In the genomic region with DNA sequence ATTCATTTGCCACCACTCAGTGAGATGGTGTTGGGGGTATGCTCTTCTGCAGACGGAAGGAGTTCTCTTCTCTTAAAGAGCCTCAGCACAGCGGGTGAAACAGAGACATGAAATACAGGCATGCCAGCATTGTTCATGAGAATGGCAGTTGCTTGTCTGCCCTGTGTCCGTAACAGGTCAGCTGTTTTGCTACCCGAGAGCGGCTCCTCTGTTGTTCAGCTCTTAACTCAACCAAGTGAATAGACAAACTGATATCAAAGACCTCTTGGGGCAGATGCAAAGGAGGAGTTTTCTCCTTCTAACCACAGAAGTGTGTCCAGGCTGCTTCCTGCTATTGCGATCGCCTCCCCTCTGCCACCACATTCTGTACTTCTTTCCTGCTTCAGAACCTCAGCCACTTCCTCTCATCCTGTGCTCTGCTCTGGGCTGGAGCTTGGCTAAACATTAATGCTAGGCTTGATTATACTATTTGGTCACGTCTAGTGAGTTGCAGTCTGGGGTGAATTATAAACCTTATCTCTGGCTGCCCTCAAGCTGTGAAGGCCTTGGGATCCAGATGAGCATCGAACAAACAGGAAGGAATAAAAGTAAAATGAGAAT, we compare ENCODE assay signal across 15 mouse cellular contexts.
DNase-seq lines count a peak whose midpoint lies in the region; ATAC-seq lines count a peak whose summit lies in the region.
"Had no signal": no experiment of that assay in that cellular context is flagged by ENCODE, and none has a peak within 500 bp of the region (broad histone marks: within the 10 kb centered on the region; RNA-seq: fewer than 3 reads in every experiment).

No protein-coding gene starts in this region.

- no peak overlapping the region for H3K4me2 ChIP-seq in kidney, embryonic 14.5 days (replicated peaks; ENCODE audit: low read depth, low read length)
- H3K4me2 ChIP-seq: midbrain, embryonic 11.5 days had no signal

- H3K9ac ChIP-seq in kidney, embryonic 14.5 days (ENCODE audit: low read depth, low read length), result no peak overlapping the region

- H3K9me3 ChIP-seq in kidney, embryonic 14.5 days (ENCODE audit: control insufficient read depth, low read length), result no peaks in the 10 kb centered on the region
- no peaks in the 10 kb centered on the region for H3K9me3 ChIP-seq in megakaryocyte, embryonic 14.5 days
- H3K9me3 ChIP-seq: embryonic facial prominence, embryonic 10.5 days had no signal

- no peaks in the 10 kb centered on the region for H3K36me3 ChIP-seq in kidney, embryonic 14.5 days (ENCODE audit: control insufficient read depth, insufficient read depth, low read length)
- no peaks in the 10 kb centered on the region for H3K36me3 ChIP-seq in megakaryocyte, embryonic 14.5 days (replicated peaks; ENCODE audit: low read length)
- H3K36me3 ChIP-seq: embryonic facial prominence, embryonic 10.5 days had no signal

- WGBS in kidney, embryonic 14.5 days, result 31% methylated on average over 9 of the region's 9 CpGs

- H3K27ac ChIP-seq in kidney, embryonic 14.5 days (ENCODE audit: low read depth, low read length), result peak overlapping the region; percentile 62
- H3K27ac ChIP-seq: embryonic facial prominence, embryonic 10.5 days had no signal

- peaks cover 7% of the 10 kb centered on the region; the same call in 1 of the 2 replicates for H3K4me1 ChIP-seq in kidney, embryonic 14.5 days (ENCODE audit: control insufficient read depth, insufficient read depth, low read length)
- peaks cover 18% of the 10 kb centered on the region for H3K4me1 ChIP-seq in megakaryocyte, embryonic 14.5 days

- peak; percentile 91 for ATAC-seq in granulocyte monocyte progenitor cell, adult 5-6 weeks (replicated peaks; ENCODE audit: poor library complexity, severe bottlenecking)
- ATAC-seq in kidney, embryonic 14.5 days (ENCODE audit: low FRiP score, low TSS enrichment), result peak; percentile 72; the same call in 1 of the 2 replicates
- no peak for ATAC-seq in erythroid progenitor cell, adult 5-6 weeks (replicated peaks; ENCODE audit: low FRiP score, poor library complexity, severe bottlenecking)
- ATAC-seq: hindbrain, embryonic 16.5 days had no signal

- 0 out of 2 replicates have a peak, but pooled peaks cover 2% of the 10 kb centered on the region for H3K27me3 ChIP-seq in kidney, embryonic 14.5 days (ENCODE audit: control insufficient read depth, insufficient read depth, low read length)
- peaks cover 66% of the 10 kb centered on the region for H3K27me3 ChIP-seq in megakaryocyte, embryonic 14.5 days (replicated peaks)

- H3K4me3 ChIP-seq in kidney, embryonic 14.5 days (ENCODE audit: low read length), result no peak overlapping the region
- peak overlapping the region; percentile 71 for H3K4me3 ChIP-seq in megakaryocyte, embryonic 14.5 days (replicated peaks)
- H3K4me3 ChIP-seq: embryonic facial prominence, embryonic 10.5 days had no signal

- peak; percentile 36 for DNase-seq in kidney, adult 11 months
- DNase-seq in kidney, postnatal 10 days, result no peak
- no peak for DNase-seq in left cerebral cortex, adult 9 months (ENCODE audit: low spot score in 2 of 2)
- DNase-seq in adrenal gland, postnatal 10 days, result no peak
- DNase-seq: cerebellum, adult 9-11 months; gastrocnemius, postnatal 25 days; lung, adult 2 months; thymus, postnatal 4 days had no signal
